Mouse (Mus musculus): ENCODE data around the gene Pcbp2. TPM values are rescaled to one million over a fixed set of nuclear protein-coding genes. Genes with fewer than 3 reads are reported as not detected.
A peak's percentile ranks its signal among the peaks of the same experiment; 100 is the strongest.

Gene Pcbp2
- total RNA-seq, 2 experiments from 2014 or later, result 628 to 756 TPM

DNA sequence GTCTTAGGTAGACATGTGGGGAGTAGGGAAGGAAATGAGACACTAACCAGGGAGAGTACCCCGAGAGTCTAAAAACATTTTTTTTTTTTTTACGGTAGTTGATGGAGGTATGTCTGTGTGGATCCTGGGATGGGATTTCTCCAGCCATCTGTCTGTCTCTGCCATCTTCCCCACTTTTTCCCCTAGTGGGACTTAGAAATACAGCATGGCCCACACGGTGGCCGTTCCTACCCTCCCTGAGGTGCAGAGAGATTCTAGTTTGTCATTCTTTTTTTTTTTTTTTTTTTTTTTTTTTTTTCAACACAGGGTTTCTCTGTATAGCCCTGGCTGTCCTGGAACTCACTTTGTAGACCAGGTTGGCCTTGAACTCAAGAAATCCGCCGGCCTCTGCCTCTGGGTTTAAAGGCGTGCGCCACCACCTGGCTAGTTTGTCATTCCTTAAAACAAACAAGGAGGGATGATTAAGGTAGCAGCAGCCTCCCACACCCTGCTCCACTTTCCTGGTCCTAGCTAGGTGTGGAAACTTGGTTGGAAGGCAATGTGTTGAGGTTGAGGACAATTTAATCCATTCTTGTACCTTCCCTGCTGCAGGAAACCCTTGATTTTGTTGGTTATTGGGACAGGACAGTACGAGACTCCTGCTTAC lies 8.8 kb upstream of the Pcbp2 start:
- DNase-seq (ENCODE audit: low spot score in 2 of 2), result peak in 1 of 2 experiments; percentile 19

DNA sequence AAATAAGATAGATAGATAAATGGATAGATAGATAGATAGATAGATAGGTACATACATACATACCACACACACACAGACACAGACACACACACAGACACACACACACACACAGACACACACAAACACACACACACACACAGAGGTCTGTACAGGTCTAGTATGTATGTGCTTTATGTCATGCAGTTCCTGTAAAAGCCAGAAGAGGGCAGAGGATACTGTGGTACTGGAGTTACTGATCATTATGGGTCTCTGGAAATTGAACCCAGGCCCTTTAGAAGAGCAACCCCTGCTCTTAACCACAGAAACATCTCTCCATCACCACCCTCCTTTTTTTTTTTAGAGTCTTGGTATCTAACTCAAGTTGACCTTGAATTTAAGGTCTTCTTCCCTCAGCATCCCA lies 6.7 kb upstream of the Pcbp2 start:
- no peak for DNase-seq (ENCODE audit: low spot score in 2 of 2)

DNA sequence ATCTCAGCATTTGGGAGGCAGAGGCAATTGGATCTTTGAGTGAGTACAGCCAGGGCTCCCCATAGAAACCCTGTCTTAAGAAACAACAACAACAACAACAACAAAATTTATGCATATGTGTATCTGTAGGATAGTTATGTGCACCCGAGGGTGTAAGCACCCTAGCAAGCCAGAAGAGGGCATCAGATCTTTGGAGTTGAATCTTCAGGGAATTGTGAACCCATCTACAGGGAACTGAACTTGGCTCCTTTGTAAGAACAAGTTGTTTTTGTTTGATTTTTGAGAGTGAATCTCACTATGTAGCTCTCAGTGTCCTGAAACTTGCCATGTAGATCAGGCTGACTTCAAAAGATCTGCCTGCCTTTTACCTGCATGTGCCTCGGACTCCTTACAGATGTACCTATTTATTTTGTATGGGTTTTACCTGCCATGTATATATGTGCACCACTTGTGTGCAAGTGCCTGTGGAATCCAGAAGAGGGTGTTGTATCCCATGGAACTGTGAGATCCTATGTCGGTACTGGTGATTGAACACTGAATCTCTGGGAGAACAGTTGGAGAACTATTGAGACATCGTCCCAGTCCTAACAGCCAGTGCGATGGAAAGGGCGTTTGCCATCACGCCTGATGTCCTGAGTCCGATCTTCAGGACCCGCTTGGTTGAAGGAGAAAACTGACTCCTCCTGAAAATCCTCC lies 1.5 kb upstream of the Pcbp2 start:
- no peak for DNase-seq (ENCODE audit: low spot score in 2 of 2)

DNA sequence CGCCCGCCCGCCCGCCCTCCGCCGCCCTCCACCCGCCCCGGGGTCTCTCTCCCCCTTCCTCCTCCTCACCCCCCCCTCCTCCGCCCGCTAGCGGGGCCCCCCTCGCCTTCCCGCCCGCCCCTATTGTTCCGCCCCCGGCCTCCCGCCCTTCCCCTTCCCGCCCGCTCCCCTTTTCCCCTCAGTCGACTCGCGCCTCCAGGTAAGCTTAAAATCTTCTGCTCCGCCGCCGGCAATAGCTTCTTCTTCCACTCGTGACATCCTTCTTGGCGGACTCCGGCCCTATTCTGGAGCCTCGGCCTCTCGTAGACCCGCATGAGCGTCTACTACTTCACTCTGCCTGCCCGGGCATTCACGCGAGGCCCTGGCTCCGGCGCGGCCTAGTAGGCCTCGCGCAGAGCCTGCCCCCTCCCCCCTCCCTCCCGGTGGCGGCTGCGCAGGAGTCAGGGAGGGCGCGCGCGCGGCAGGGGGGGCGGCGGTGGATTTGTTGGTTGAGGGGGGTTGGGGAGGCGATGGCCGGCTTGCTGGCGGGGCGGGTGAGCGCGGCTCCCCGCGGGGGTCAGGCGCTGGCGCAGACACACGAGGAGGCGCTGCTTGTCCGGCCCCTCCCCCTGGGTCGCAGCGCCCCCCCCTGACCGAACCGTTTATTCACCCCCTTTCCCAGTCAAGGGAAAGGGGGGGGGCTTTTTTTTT lies 411 bp downstream of the Pcbp2 start:
- DNase-seq (ENCODE audit: low spot score in 2 of 2), result peak; percentile 73 to 77

DNA sequence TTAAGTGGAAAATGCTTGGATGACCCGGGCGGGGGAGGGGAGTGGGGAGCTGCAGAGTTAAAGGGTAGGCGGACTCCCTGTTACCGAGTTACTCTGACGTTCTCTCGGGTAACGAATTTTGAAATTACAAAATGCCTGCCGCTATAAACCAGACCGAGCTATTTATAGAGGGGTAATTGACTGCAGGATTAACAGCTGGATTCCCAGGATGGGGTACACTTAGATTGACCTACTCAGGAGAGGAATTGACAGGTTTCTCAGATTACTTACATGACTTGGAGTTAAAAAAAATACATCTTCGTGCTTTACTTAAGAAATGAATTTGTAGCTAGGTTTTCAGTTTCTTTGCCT lies 931 bp downstream of the Pcbp2 start:
- no peak for DNase-seq (ENCODE audit: low spot score in 2 of 2)

GRCm38 (mm10) chr15:102471727-102472126 lies 1.4 kb downstream of the Pcbp2 start:
- DNase-seq (ENCODE audit: low spot score in 2 of 2), result no peak

- DNase-seq (ENCODE audit: low spot score in 2 of 2), result no peak
Observed at GRCm38 (mm10) chr15:102473246-102473645, 2.9 kb downstream of the Pcbp2 start.

DNA sequence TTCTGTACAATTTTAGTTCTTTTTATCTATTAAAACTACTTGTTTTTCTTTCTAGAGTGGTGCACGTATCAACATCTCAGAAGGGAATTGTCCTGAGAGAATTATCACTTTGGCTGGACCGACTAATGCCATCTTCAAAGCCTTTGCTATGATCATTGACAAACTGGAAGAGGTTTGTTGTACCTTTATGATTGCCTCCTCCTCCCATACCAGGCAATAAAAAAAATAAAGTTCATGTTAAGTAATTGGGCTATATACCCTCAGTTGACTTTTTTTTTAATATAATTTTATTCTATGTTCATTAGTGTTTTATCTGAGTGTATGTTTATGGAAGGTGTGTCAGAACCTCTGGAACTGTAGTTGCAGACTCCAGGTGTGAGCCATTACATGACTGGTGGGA lies 4.2 kb downstream of the Pcbp2 start:
- no peak for DNase-seq (ENCODE audit: low spot score in 2 of 2)

- no peak for DNase-seq (ENCODE audit: low spot score in 2 of 2)
Observed at GRCm38 (mm10) chr15:102483136-102483535, 12.8 kb downstream of the Pcbp2 start.

DNA sequence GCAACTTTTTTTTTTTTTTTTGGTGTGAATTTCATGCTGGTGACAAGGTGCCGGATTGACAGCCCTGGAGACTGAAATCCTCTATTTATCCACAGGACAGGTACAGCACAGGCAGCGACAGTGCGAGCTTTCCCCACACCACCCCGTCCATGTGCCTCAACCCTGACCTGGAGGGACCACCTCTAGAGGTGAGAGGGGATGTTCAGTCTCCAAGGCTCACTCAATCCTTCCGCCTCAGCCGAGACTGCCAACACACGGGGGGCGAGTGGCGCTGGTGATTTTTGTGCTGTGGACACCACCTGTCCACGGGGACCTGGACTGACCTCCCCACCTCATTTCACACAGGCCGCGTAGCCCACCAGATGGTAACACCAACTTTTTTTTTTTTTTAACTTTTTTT lies 15.5 kb downstream of the Pcbp2 start:
- no peak for DNase-seq (ENCODE audit: low spot score in 2 of 2)

- DNase-seq (ENCODE audit: low spot score in 2 of 2), result no peak
Observed at GRCm38 (mm10) chr15:102487664-102488063, 17.3 kb downstream of the Pcbp2 start.

DNA sequence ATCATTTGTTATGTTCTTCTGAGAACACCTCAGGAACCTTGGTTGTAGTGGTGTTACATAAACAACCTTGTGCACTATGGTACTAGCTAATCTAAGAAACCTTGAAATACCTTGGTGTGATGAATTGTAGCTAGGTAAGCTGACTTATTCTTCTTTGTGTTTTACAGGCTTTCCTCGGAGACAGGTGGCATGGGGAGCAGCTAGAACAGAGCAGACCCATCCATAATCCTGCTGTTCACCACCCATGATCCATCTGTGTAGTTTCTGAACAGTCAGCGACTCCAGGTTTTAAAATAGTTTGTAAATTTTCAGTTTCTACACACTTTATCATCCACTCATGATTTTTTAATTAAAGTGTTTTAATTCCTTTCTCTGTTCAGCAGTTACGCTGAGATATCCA lies 28.0 kb downstream of the Pcbp2 start:
- DNase-seq (ENCODE audit: low spot score in 2 of 2), result no peak

DNA sequence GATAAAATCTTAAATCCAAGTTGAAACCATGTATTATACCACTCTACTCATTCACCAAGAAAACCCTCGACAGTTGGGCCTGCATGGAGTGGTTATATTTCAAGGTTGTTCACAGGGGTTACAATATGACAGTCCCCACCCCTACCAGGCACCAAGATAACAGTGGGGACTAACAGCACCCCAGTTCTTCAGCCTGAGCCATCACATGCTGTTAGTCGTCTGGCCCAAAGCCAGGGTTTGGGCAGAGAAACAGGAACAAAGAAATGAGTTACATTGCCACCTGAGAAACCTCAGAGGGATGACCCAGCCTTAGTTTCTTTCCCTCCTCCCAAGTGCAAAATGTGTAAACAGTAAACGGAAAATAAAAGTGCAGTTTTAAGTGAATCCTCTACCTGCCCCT lies 29.0 kb downstream of the Pcbp2 start:
- no peak for DNase-seq (ENCODE audit: low spot score in 2 of 2)

- no peak for DNase-seq (ENCODE audit: low spot score in 2 of 2)
Observed at GRCm38 (mm10) chr15:102499851-102500250, 29.5 kb downstream of the Pcbp2 start.

DNA sequence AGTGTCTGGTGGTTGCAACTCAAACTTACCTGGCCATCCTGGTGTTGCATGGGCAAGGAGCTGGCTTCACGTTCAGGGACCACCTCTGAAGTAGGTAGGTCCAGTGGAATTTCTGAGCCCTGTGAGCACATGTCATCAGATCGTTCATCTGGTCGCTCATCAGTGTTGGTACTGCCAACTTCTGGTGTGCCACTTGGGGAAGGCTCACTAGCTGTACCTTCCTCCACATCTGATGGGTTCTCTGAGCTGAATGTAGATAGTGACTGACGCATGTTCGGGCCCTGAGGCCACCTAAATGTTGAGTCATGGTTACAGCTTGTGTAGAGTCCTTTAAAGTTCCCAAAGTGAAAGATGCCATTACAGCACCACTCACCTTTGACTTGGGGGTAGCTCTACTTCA lies 30.1 kb downstream of the Pcbp2 start:
- no peak for DNase-seq (ENCODE audit: low spot score in 2 of 2)

DNA sequence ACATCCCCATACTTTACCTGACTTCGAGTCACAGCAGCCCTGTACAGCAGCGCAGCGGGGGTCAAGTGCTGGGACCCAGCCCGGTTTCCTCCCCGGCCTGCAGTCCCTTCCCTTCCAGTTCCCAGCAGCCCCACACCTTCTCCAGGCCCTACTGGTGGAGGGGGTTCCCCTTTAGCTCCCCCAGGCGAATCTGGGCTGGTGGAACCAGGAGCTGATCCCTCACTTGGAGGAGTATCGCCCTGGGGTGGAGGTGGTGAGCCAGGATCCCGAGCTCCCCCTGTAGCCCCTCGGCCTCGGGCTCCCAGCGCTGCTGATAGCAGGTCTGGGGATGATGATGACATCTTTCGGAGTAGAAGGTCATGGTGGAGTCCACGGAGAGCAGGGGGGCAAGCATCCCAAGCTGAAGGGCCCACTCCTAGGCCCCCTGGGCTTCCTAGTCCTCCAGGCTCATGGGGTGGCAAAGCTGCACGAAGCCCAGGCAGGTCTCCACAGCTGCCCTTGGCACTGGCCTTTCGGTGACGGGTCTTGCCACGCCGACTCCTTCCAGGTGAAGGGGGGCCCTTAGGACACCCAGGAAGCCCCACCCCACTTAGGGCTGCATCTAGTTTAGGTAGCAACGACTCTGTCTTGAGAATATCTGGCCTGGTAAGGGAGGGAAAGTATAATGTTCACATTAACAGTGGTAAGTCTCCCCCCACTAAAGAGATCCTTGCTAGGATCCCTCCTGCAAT lies 30.9 kb downstream of the Pcbp2 start:
- DNase-seq (ENCODE audit: low spot score in 2 of 2), result no peak

DNA sequence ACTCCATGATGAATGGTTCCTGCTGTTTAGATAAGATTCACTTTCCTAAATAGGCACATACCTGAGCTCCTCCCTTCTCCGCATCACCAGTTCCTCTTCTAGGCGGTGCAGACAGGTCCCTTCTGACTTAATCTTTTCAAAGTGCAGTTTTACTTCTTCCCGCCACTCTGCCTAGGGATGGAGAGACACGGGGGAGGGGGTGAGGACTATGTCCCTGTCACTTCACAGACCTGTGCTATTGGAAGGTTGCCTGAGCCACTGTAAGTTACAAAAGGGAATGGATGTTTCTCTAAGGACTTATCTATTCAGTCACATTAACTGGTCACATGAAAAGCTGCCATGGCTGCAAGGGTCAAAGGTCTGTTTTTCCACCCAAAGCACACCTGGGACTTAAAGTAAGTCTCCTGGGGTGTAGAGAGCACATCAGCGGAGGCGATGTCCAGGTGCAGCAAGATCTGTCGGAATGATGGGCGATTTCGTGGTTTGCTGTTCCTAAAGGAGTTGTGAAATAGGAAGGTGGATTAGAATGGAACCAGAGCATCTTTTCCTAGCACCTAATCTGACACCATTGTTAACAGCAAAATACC lies 32.0 kb downstream of the Pcbp2 start:
- no peak for DNase-seq (ENCODE audit: low spot score in 2 of 2)

DNA sequence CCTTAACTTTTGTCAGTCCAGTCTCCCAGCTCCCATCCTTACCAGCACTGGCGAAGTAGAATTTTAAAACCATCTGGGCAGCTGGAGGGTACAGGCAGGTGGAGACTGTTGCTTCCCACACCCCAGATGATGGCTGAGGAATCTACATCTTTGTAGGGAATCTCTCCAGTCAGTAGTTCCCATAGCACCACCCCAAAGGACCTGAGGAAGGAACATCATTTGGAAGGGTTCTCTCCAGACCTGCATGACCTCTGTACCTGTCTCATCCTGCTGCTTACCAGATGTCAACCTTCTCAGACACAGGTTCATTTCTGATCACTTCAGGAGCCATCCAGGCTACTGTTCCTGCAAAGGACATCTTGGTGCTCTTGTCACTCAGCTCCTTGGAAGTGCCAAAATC lies 33.1 kb downstream of the Pcbp2 start, which contains the start of gene Gm10337:
TSS of gene Gm10337 (plus strand) at position 276 of the 400 bp plus-strand sequence.
- DNase-seq (ENCODE audit: low spot score in 2 of 2), result no peak

DNA sequence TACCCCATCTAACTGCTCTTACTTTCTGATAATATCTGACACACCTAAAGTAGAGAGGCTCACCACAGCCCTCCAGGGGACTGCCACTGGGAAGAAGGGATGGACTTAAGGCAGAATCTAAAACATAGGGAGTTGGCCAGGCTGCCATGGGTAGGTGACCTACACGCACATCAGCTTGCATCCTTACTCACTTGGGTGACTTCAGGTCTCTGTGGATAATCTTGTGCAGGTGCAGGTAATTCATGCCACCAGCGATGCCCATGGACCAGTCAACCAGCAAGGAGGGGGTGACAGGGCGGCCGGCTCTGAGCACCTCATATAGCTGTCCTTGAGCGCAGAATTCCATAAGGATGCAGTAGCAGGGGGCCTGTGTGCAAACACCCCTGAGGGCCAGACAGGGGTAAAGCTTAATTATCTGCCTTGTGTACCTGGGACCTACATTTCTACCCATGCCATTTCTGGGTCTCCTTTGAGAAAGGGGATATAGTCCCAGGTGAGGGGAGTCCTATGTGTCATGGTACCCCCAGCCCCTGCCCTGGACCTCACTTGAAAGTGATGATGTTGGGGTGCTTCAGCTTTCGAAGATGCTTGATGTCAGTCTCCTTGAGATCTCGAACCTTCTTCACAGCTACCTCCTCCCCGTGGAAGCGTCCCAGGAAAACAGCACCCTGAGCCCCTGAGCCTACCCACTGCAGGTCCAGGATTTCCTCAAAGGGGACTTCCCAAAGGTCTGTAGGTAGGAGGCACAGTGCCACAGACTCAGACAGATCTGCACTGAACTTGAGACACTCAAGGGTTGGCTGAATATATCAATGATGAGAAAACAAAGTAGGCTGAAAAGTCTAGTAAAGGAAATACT lies 33.8 kb downstream of the Pcbp2 start:
- no peak for DNase-seq (ENCODE audit: low spot score in 2 of 2)

GRCm38 (mm10) chr15:102505073-102505769 lies 34.9 kb downstream of the Pcbp2 start:
- DNase-seq (ENCODE audit: low spot score in 2 of 2), result no peak
